Mouse (Mus musculus) heart, adult 2 months (tissue): ENCODE data around the gene Crtac1. TPM values are rescaled to one million over a fixed set of nuclear protein-coding genes. Genes with fewer than 3 reads are reported as not detected.

ENCODE experiments used
- DNase-seq, 2 experiments: peaks; one replicate each; pipeline ENCODE4 v3.0.0; 2021
- H3K27ac ChIP-seq: fragments of 200-600 bp; 2 replicates; pipeline ENCODE4 v1.8.1; 2022
- H3K27me3 ChIP-seq: fragments of 200-500 bp; 2 replicates; pipeline ENCODE4 v1.6.1; 2012; ENCODE audit warnings: mild to moderate bottlenecking, low read length, inconsistent platforms, mixed read lengths; ENCODE audit not compliant: control insufficient read depth, insufficient read depth
- H3K36me3 ChIP-seq: fragments of 200-500 bp; 2 replicates; pipeline ENCODE4 v1.6.1; 2012; ENCODE audit warnings: low read length, inconsistent platforms; ENCODE audit not compliant: control insufficient read depth, insufficient read depth
- H3K4me1 ChIP-seq: fragments of 200-500 bp; 2 replicates; pipeline ENCODE4 v1.6.1; 2011; ENCODE audit warnings: low read length; ENCODE audit not compliant: control insufficient read depth, insufficient read depth
- H3K4me3 ChIP-seq: fragments of 200-600 bp; 2 replicates; pipeline ENCODE4 v1.8.1; 2022
- H3K79me2 ChIP-seq: fragments of 200-500 bp; replicated peaks from 2 replicates; pipeline ENCODE4 v1.6.1; 2012; ENCODE audit warnings: mild to moderate bottlenecking, inconsistent platforms, low read length, moderate library complexity, mixed read lengths; ENCODE audit not compliant: control insufficient read depth, insufficient read depth
- H3K9ac ChIP-seq: fragments of 200-500 bp; 2 replicates; pipeline ENCODE4 v1.6.1; 2012; ENCODE audit warnings: low read depth, mild to moderate bottlenecking, control low read depth, inconsistent platforms, low read length, mixed read lengths
- CTCF ChIP-seq: fragments of 200-600 bp; IDR thresholded peaks from 2 replicates; pipeline ENCODE4 v1.8.1; 2022; ENCODE audit warnings: antibody characterized with exemption, mild to moderate bottlenecking, moderate library complexity
- EP300 ChIP-seq: fragments of 200-500 bp; IDR thresholded peaks from 2 replicates; pipeline ENCODE4 v1.6.1; 2011; ENCODE audit warnings: low read depth, low read length, control low read depth; ENCODE audit not compliant: insufficient read depth
- POLR2A ChIP-seq: fragments of 200-500 bp; IDR thresholded peaks from 2 replicates; pipeline ENCODE4 v1.6.1; 2011; ENCODE audit warnings: mild to moderate bottlenecking, low read depth, low read length, control low read depth; ENCODE audit not compliant: insufficient read depth
- WGBS: fragments of 180-500 bp; shearing (Covaris S2); methylation state at CpG from one replicate; pipeline ENCODE4 v1.1.7; 2018; 5-methylcytosine and 5-hydroxymethylcytosine counted together
- intact Hi-C: fragments of 180-260 bp; cut with DNase I; formaldehyde crosslinking; loops from one replicate; pipeline ENCODE4 v1.15.1; 2025
- polyA plus RNA-seq: library from polyadenylated mRNA; depleted of rRNA; stranded (reverse); fragments of >200 nt; gene quantifications from 2 replicates; pipeline ENCODE4 v1.2.3, GENCODE M21; 2012
- total RNA-seq, 2 experiments: library from RNA; stranded (reverse); gene quantifications; 2 replicates each; pipeline ENCODE4 v1.2.3; 2021

The Crtac1 gene
- total and polyA plus RNA-seq, 3 experiments: not detected

- Histone ChIP-seq H3K36me3 (no peaks in the 10 kb centered on the region), H3K27me3 (no peaks in the 10 kb centered on the region), H3K4me3 (no peak overlapping the region), H3K4me1 (peaks cover 1% of the 10 kb centered on the region; the same call in 1 of the 2 replicates), H3K9ac (no peak overlapping the region), H3K27ac (no peak overlapping the region), H3K79me2 (no peaks in the 10 kb centered on the region)
- intact Hi-C loops: loop anchor here (10.0 kb wide), 2 partner anchors 433 to 1083 kb away; no protein-coding TSS in a partner anchor
- WGBS: 20% methylated on average over 2 of the region's 2 CpGs
- TF ChIP-seq CTCF (no peak), POLR2A (no peak), EP300 (no peak)
- no peak for DNase-seq
Measured at GRCm38 (mm10) chr19:42311332-42311731, 120.3 kb downstream of the Crtac1 start.

DNA sequence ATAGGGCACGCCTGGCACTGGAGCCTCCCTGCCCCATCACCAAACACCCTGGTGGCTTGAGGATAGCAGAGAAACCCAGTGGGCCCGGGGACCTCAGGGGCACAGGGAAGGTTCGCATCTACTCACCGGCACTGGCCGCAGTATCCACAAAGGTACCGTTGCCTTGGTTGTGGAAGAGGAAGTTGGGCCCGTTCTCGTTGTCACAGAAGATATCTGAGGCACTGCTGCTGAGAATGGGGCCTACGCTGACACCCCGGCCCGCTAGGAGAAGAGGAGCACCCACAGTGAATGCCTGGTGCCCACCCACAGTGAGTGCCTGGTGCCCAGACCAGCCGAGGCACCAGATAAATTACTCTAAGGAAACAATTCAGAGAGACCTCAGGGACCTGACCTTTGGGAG lies 122.7 kb downstream of the Crtac1 start:
- Histone ChIP-seq H3K4me1 (no peaks in the 10 kb centered on the region), H3K27ac (no peak overlapping the region), H3K9ac (no peak overlapping the region), H3K27me3 (no peaks in the 10 kb centered on the region), H3K79me2 (no peaks in the 10 kb centered on the region), H3K4me3 (no peak overlapping the region), H3K36me3 (no peaks in the 10 kb centered on the region)
- intact Hi-C loops: no loop called here
- no peak for DNase-seq
- WGBS: 75% methylated on average over 12 of the region's 12 CpGs
- TF ChIP-seq POLR2A: no peak
- TF ChIP-seq CTCF: no peak
- no peak for TF ChIP-seq EP300

DNA sequence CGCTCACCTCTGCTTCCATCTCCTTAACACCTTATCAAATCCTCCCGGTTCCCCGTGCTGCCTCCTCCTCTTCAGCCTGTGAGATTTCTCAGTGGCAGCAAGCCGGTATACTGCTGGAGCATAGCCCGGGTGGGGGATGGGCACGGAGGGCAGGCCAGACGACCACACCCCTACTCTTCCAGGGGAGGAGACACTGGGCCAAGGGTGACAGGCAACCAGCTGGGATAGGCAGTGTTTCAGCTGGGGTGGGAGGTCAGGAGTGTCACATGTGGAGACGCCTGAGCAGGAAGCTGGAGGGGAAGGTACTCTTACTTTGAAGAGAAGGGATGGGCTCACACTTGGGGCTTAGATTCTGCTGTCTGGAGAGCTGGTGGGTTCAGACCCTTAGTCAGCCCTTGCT lies 124.6 kb downstream of the Crtac1 start:
- H3K27me3 ChIP-seq: no peaks in the 10 kb centered on the region
- DNase-seq: no peak
- TF ChIP-seq CTCF (no peak), POLR2A (no peak), EP300 (no peak)

DNA sequence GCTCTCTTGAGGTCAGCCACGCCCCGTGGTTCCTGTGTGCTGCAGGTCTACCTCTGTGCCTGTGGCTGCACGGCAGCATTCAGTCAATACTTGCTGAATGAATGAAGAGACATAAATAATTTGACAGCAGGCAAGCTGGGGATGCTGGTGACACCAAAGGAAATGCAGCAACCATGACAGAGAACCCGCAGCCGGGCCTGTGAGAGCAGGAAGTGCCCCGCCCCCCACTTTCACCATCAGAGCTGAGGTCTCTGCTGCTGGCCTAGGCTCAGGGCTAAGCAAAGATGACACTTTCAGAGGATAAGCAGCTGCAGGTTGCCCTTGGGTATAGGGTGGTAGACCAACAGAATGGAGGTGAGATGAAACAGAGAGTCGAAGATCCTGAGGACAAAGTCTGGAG lies 125.4 kb downstream of the Crtac1 start:
- DNase-seq: no peak
- TF ChIP-seq CTCF: no peak
- TF ChIP-seq EP300: no peak
- no peak for TF ChIP-seq POLR2A
- no peaks in the 10 kb centered on the region for H3K36me3 ChIP-seq
- intact Hi-C loops: no loop called here
- H3K27me3 ChIP-seq: no peaks in the 10 kb centered on the region
- H3K9ac ChIP-seq: no peak overlapping the region
- no peaks in the 10 kb centered on the region for H3K4me1 ChIP-seq
- no peak overlapping the region for H3K27ac ChIP-seq
- 41% methylated on average over 7 of the region's 7 CpGs for WGBS
- H3K4me3 ChIP-seq: no peak overlapping the region
- no peaks in the 10 kb centered on the region for H3K79me2 ChIP-seq

More for the DNA sequence above, 124.6 kb downstream of the Crtac1 start:
- no peak overlapping the region for H3K9ac ChIP-seq
- H3K79me2 ChIP-seq: no peaks in the 10 kb centered on the region
- H3K27ac ChIP-seq: no peak overlapping the region
- WGBS: 3% methylated on average over 8 of the region's 8 CpGs
- H3K36me3 ChIP-seq: no peaks in the 10 kb centered on the region
- H3K4me1 ChIP-seq: no peaks in the 10 kb centered on the region
- intact Hi-C loops: no loop called here
- H3K4me3 ChIP-seq: no peak overlapping the region

GRCm38 (mm10) chr19:42305746-42306145 lies 125.8 kb downstream of the Crtac1 start:
- WGBS: 46% methylated on average over 8 of the region's 8 CpGs
- no peak overlapping the region for H3K9ac ChIP-seq

GRCm38 (mm10) chr19:42304506-42304905 lies 127.1 kb downstream of the Crtac1 start:
- Histone ChIP-seq H3K9ac (no peak overlapping the region), H3K27me3 (no peaks in the 10 kb centered on the region), H3K79me2 (no peaks in the 10 kb centered on the region), H3K36me3 (no peaks in the 10 kb centered on the region), H3K4me1 (no peaks in the 10 kb centered on the region), H3K27ac (no peak overlapping the region), H3K4me3 (no peak overlapping the region)
- TF ChIP-seq EP300: no peak
- no peak for TF ChIP-seq CTCF
- no peak for TF ChIP-seq POLR2A
- intact Hi-C loops: no loop called here
- no peak for DNase-seq
- 81% methylated on average over 13 of the region's 13 CpGs for WGBS

More at GRCm38 (mm10) chr19:42305746-42306145, 125.8 kb downstream of the Crtac1 start:
- Histone ChIP-seq H3K79me2 (no peaks in the 10 kb centered on the region), H3K4me3 (no peak overlapping the region), H3K27ac (no peak overlapping the region), H3K4me1 (no peaks in the 10 kb centered on the region), H3K36me3 (no peaks in the 10 kb centered on the region), H3K27me3 (no peaks in the 10 kb centered on the region)
- DNase-seq: no peak
- intact Hi-C loops: no loop called here
- no peak for TF ChIP-seq EP300
- TF ChIP-seq POLR2A: no peak
- no peak for TF ChIP-seq CTCF
